Mouse (Mus musculus) heart, embryonic 13.5 days (tissue): Measurements from ENCODE around the gene Nppb. TPM values are rescaled to one million over a fixed set of nuclear protein-coding genes. Genes with fewer than 3 reads are reported as not detected.
A peak's percentile ranks its signal among the peaks of the same experiment; 100 is the strongest.

Experiments
- ATAC-seq: fragments of 200-750 bp; cut with Nextera tagmentation; 2 replicates; pipeline ENCODE4 v1.8.0; 2017; ENCODE audit warnings: moderate TSS enrichment; ENCODE audit not compliant: insufficient number of reproducible peaks, low FRiP score, low TSS enrichment; ENCODE audit errors: extremely low read depth
- H3K27ac ChIP-seq: fragments of 300-500 bp; sonication (generic); replicated peaks from 2 replicates; pipeline ENCODE4 v1.5.1; 2015; ENCODE audit warnings: moderate library complexity, mild to moderate bottlenecking, inconsistent platforms
- H3K27me3 ChIP-seq: fragments of 300-500 bp; sonication (generic); replicated peaks from 2 replicates; pipeline ENCODE4 v1.6.1; 2015; ENCODE audit warnings: mild to moderate bottlenecking, inconsistent platforms
- H3K36me3 ChIP-seq: fragments of 300-500 bp; sonication (generic); 2 replicates; pipeline ENCODE4 v1.6.1; 2015; ENCODE audit warnings: mild to moderate bottlenecking, inconsistent platforms
- H3K4me1 ChIP-seq: fragments of 300-500 bp; sonication (generic); 2 replicates; pipeline ENCODE4 v1.6.1; 2015; ENCODE audit warnings: inconsistent platforms
- H3K4me2 ChIP-seq: fragments of 300-500 bp; sonication (generic); 2 replicates; pipeline ENCODE4 v1.6.1; 2015; ENCODE audit warnings: inconsistent platforms, mild to moderate bottlenecking, moderate library complexity
- H3K4me3 ChIP-seq: fragments of 300-500 bp; sonication (generic); 2 replicates; pipeline ENCODE4 v1.5.1; 2015; ENCODE audit warnings: moderate library complexity, mild to moderate bottlenecking, inconsistent platforms
- H3K9ac ChIP-seq: fragments of 300-500 bp; sonication (generic); 2 replicates; pipeline ENCODE4 v1.6.1; 2015; ENCODE audit warnings: inconsistent platforms, mild to moderate bottlenecking, moderate library complexity
- H3K9me3 ChIP-seq: fragments of 300-500 bp; sonication (generic); 2 replicates; pipeline ENCODE4 v1.6.1; 2016; ENCODE audit warnings: inconsistent platforms
- WGBS: fragments of 180-500 bp; shearing (Covaris S2); methylation state at CpG from one replicate; pipeline ENCODE4 v1.1.7; 2015; ENCODE audit warnings: mixed read lengths; 5-methylcytosine and 5-hydroxymethylcytosine counted together
- polyA plus RNA-seq: library from polyadenylated mRNA; unstranded; fragments of >200 nt; fragmentation: Nextera tagmentation; extraction: Ambion mirVana; gene quantifications from 2 replicates; pipeline ENCODE4 v1.2.1, GENCODE M21; 2015

Nppb gene
- polyA plus RNA-seq = 187 and 230 TPM in 2 replicates

DNA sequence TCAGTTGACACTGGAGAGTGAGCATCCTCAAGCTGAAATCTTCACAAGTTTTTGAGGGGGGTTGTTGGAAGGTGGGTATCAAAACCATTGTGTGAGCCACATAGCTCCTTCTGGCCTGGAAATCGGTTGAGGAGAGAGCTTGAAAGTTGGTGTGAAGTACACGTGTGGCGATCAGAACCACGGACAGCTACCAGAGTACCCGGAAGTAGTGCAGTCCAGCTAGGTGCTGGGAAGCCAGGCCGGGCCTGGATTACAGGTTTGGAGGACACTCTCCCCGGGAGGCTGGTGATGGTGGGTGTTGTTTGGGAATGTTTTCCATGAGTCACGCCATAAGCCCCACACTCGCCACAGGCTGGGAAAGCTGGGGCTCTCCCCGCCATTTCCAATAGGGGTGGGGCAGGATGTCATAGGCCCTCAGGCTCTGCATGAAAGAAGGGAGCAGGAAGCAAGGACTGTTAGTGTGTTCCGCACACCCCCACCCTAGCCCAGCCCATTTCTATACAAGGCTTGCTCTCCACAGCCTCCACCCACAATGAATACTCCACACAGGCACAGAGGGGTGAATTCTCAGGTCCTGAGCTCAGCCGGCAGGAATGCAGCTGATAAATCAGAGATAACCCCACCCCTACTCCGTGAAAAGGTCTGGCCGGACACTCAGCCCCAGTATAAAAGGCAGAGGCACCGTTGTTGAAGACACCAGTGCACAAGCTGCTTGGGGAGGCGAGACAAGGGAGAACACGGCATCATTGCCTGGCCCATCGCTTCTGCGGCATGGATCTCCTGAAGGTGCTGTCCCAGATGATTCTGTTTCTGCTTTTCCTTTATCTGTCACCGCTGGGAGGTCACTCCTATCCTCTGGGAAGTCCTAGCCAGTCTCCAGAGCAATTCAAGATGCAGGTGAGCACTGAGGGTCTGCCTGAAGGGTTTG is at the start of gene Nppb:
Nppb (plus strand) TSS at position 584 of the 928 bp plus-strand sequence.
- H3K27ac ChIP-seq = peak within 1 kb of the TSS; percentile 86
- peak within 1 kb of the TSS; percentile 82 for H3K9ac ChIP-seq
- peaks cover 25% of the 10 kb centered on the region for H3K4me1 ChIP-seq
- H3K36me3 ChIP-seq = no peaks in the 10 kb centered on the region
- H3K27me3 ChIP-seq = peaks cover 27% of the 10 kb centered on the region
- 13% methylated on average over 20 of the region's 20 CpGs for WGBS
- no peaks in the 10 kb centered on the region for H3K9me3 ChIP-seq
- peak within 1 kb of the TSS; percentile 66 for H3K4me2 ChIP-seq
- peak; percentile 82 for ATAC-seq
- H3K4me3 ChIP-seq = peak within 1 kb of the TSS; percentile 54

DNA sequence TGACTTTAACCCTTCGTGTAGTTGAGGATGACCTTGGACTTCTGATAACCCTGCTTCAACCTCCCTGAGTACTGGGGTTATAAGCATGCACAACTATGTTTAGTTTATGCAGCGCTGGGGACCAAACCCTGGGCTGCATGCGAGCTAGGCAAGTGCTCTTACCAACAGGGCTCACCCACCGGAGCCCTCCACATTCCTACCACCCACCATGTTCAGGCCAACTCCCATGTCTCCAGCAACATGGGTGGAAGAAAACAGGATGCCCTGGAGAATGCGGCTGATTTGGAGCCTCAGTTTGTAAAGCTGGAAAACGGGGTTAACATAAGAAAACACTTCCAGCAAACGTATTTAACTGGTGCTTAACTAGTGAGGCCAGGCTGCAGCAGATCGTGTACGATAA is 49.7 kb upstream of the Nppb start:
- no peaks in the 10 kb centered on the region for H3K9me3 ChIP-seq
- ATAC-seq = no peak
- H3K36me3 ChIP-seq = peaks cover 9% of the 10 kb centered on the region
- H3K4me2 ChIP-seq = peak overlapping the region; percentile 85
- peak overlapping the region; percentile 77; the same call in 1 of the 2 replicates for H3K27ac ChIP-seq
- H3K4me3 ChIP-seq = peak overlapping the region; percentile 79
- WGBS = 17% methylated on average over 9 of the region's 9 CpGs
- H3K27me3 ChIP-seq = no peaks in the 10 kb centered on the region
- H3K9ac ChIP-seq = peak overlapping the region; percentile 90
- peaks cover 59% of the 10 kb centered on the region for H3K4me1 ChIP-seq

DNA sequence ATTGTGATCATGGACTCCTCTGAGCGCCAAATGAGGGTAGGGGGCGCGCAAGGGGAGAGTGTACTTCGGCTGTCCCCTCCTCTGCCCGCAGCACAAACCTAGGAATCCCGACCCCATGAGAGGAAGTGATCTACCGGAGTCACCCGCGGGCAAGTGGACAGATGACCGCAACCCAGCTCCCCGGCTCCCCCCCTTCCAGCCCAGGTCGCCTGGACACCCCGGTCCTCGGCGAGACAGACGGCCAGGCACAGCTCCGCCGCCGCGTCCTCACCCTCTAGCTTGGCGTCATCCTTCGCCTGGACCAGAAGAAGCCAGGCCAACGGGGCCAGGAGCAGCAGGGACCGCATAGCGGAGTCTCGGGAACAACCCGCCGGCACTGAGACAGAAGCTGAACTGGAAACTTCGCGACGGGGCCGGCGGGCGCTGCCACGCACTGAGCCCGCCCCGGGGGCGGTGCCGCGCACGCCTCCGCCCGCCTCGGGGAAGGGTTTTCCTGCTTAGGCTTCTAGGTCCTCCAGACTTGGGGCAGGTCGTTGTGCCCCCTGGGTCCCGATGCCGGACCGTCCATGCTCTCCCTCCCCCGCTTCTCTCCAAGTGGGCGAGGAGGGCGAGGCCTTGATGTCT is 49.1 kb upstream of the Nppb start, which contains the start of gene Plod1:
Plod1 (minus strand) TSS at position 437 of the 624 bp plus-strand sequence.
- Histone ChIP-seq H3K27ac (peak within 1 kb of the TSS; percentile 77), H3K4me3 (peak within 1 kb of the TSS; percentile 79), H3K9me3 (no peaks in the 10 kb centered on the region), H3K27me3 (no peaks in the 10 kb centered on the region), H3K9ac (peak within 1 kb of the TSS; percentile 90), H3K4me1 (peaks cover 61% of the 10 kb centered on the region), H3K4me2 (peak within 1 kb of the TSS; percentile 85), H3K36me3 (peaks cover 4% of the 10 kb centered on the region)
- ATAC-seq = peak; percentile 44; the same call in 1 of the 2 replicates
- WGBS = under 1% methylated on average over 50 of the region's 51 CpGs

DNA sequence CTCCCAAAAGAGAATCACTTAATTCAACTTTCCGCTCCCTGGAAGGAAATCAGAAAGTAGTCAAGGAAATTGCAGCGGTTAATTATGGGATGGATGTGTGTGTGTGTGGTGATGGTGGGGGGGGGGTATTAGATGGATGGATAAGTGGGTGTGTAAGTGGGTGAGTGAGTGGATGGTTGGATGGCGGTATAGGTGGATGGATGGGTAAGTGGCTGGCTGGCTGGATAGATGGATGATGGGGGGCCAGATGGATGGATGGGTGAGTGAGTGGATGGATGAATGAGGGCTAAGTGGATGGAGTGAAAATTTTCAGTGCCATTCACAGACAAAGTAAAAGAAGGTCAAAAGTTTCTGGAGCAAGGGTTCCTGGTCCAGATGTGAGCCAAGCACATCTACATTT is 48.6 kb upstream of the Nppb start:
- Histone ChIP-seq H3K9ac (peak overlapping the region; percentile 90), H3K4me1 (peaks cover 66% of the 10 kb centered on the region), H3K36me3 (no peaks in the 10 kb centered on the region), H3K4me3 (peak overlapping the region; percentile 79), H3K27ac (peak overlapping the region; percentile 77; the same call in 1 of the 2 replicates), H3K4me2 (peak overlapping the region; percentile 85), H3K27me3 (no peaks in the 10 kb centered on the region), H3K9me3 (no peaks in the 10 kb centered on the region)
- WGBS = 46% methylated on average over 3 of the region's 3 CpGs
- no peak for ATAC-seq

DNA sequence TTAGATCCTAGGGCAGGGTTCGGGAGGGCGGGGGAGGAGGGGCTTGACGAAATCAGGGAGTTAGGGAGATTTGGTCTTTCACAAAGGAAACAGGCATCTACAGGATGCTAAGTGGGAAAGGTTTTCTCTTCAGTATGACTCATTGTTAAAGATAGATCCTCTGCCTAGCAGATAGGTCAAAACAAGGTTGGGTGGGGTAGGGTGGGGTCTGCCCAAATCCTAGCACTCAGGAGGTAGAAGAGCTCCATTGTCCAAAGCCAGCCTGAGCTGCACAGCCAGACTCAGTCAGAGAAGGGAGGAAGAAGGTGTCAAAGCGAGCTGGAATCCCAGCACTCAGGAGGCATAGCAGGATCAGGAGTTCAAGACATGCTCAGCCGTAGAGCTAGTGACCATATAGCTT is 48.1 kb upstream of the Nppb start:
- Histone ChIP-seq H3K4me1 (peaks cover 71% of the 10 kb centered on the region), H3K4me2 (peak overlapping the region; percentile 85; the same call in 1 of the 2 replicates), H3K27ac (no peak overlapping the region; the same call in 1 of the 2 replicates), H3K4me3 (no peak overlapping the region), H3K27me3 (no peaks in the 10 kb centered on the region), H3K36me3 (no peaks in the 10 kb centered on the region), H3K9me3 (no peaks in the 10 kb centered on the region), H3K9ac (no peak overlapping the region)
- no peak for ATAC-seq
- WGBS = 41% methylated on average over 5 of the region's 5 CpGs

DNA sequence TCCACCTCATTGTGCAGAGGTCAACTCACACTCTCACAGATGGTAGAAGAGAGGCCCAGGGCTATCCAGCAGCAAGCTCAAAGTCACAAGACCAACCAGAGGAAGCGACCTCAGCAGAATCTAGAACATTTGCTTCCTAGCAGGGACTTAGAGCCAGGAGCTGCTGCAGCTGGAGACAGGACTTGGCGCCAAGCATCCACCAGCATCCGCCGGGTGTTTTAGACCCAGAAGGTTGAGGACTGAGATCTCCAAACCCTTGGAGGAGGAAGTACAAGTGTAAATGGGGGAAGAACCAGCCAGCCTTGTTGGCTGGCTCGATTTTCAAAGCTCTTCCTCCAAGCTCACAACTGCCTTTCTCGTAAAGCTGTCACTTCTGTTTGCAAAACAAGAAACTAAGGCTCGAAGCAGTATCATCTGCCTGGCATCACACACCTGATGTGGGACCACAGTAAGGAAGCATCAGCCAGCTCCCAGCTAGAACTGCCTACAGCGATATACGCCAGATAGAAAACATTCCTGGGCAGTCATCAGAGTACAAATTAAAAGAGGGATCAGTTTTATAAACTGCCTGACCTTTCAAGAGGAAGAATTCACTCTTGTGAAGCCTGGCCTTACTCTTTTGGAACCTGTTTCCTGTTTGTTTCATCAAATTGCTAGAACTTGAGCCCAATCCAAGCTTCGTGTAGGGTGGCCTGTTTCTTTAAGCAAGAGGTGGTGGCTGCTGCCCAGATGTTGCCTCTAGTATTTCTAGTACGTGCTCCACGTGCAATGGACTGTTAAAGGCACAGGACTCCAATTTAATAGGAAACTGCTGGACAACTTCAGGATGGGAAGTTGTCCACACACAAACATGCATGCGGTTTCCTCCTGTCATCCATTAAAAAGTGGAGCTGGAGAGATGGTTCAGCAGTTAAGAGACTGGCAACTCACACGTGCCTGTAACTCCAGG is 47.2 kb upstream of the Nppb start:
- ATAC-seq = no peak
- no peaks in the 10 kb centered on the region for H3K27me3 ChIP-seq
- peaks cover 75% of the 10 kb centered on the region for H3K4me1 ChIP-seq
- H3K4me3 ChIP-seq = no peak overlapping the region
- H3K9ac ChIP-seq = 0 out of 2 replicates have a peak overlapping the region, but pooled peaks have one; percentile 1
- peaks cover 9% of the 10 kb centered on the region for H3K36me3 ChIP-seq
- no peak overlapping the region for H3K4me2 ChIP-seq
- 57% methylated on average over 14 of the region's 14 CpGs for WGBS
- peak overlapping the region; percentile 21 for H3K27ac ChIP-seq
- H3K9me3 ChIP-seq = no peaks in the 10 kb centered on the region

DNA sequence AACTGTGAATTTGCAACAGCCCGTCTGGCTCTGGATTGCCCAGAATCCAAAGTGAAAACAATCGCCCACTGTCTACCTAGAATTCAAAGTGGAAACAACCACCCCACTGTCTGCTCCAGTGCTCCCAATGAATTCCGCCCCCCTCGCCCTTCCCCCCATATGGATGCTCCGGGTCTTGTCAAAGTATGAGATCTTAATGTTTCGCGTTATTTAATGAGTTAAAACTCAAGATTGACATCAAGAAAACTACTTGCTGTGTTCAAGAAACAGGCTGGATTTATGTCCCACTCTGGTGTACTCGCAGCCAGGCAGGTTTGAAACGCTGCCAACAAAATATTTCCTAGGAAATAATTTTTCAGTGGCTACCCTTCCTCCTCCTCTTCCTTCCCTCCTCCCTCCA is 45.5 kb upstream of the Nppb start:
- peak overlapping the region; percentile 99 for H3K4me2 ChIP-seq
- H3K27me3 ChIP-seq = no peaks in the 10 kb centered on the region
- peaks cover 26% of the 10 kb centered on the region for H3K36me3 ChIP-seq
- H3K27ac ChIP-seq = peak overlapping the region; percentile 84
- H3K9me3 ChIP-seq = no peaks in the 10 kb centered on the region
- WGBS = 52% methylated on average over 9 of the region's 9 CpGs
- 0 out of 2 replicates have a peak overlapping the region, but pooled peaks have one; percentile 28 for H3K9ac ChIP-seq
- H3K4me1 ChIP-seq = peaks cover 60% of the 10 kb centered on the region
- no peak for ATAC-seq
- H3K4me3 ChIP-seq = peak overlapping the region; percentile 82; the same call in 1 of the 2 replicates

DNA sequence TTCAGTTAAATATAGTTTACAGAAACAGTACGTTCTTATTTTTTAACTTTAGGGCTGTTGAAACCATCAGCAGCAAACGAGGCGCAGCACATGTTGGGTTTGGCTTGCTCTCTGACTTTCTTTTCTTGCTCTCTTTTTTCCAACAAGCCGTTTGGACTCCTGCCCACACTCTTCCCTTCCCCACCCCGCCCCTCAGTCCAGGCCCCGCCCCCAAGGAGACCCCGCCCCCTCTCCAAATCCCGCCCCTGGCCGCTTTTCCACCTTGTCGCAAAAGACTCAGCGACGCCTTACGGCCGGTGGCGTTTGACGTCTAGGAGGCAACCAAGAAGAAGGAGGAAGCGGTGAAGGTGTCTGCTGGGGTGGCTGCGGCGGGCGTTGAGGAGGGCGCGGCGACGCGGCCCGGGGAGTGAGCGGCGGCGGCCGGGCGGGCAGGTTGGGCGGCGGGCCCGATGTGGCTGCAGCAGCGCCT is 45.0 kb upstream of the Nppb start, which contains the start of gene 2510039O18Rik:
2510039O18Rik (plus strand) TSS at position 320 of the 469 bp plus-strand sequence.
- Histone ChIP-seq H3K27me3 (no peaks in the 10 kb centered on the region), H3K4me2 (peak within 1 kb of the TSS; percentile 99), H3K4me1 (peaks cover 56% of the 10 kb centered on the region), H3K4me3 (peak within 1 kb of the TSS; percentile 82), H3K9ac (peak within 1 kb of the TSS; percentile 93), H3K36me3 (peaks cover 31% of the 10 kb centered on the region), H3K9me3 (no peaks in the 10 kb centered on the region), H3K27ac (peak within 1 kb of the TSS; percentile 84)
- WGBS = under 1% methylated on average over 30 of the region's 35 CpGs
- peak; percentile 67; the same call in 1 of the 2 replicates for ATAC-seq

DNA sequence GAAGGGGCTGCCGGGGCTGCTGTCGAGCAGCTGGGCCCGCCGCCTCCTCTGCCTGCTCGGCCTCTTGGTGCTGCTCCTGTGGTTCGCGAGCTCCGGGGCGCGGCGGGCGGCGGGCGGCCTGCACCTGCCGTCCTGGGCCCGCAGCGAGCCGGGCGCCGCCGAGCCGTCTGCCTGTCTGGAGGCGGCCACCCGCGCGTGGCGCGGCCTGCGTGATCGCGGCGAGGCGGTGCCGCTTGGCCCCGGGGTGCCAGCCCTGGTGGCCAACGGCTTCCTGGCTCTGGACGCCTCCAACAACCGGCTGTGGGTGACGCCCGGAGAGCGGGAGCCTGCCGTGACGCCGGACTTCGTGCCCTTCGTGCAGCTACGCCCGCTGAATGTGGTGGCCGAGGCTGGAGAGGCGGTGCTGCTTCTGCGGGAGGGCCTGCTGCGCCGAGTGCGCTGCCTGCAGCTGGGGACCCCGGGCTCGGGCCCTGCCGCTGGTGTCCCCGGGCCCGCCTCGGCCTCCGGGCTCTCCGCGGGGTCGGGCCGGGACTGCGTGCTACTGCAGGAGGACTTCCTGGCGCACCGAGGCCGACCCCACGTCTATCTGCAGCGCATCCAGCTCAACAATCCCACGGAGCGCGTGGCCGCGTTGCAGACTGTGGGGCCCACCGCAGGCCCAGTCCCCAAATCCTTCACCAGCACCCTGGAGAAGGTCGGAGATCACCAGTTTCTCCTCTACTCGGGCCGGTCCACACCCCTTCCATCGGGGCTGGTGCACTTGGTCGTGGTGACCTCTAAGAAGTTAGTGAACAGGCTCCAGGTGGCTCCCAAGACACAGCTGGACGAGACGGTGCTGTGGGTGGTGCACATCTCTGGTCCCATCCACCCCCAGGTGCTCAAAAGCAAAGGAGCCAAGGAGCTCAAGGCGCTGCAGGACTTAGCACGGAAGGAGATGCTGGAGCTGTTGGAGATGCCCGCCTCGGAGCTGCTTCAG is 44.3 kb upstream of the Nppb start:
- H3K9ac ChIP-seq = peak overlapping the region; percentile 93
- H3K4me3 ChIP-seq = peak overlapping the region; percentile 82
- no peaks in the 10 kb centered on the region for H3K9me3 ChIP-seq
- 6% methylated on average over 88 of the region's 88 CpGs for WGBS
- H3K27me3 ChIP-seq = no peaks in the 10 kb centered on the region
- peak overlapping the region; percentile 64 for H3K27ac ChIP-seq
- H3K4me2 ChIP-seq = peak overlapping the region; percentile 99
- H3K36me3 ChIP-seq = peaks cover 38% of the 10 kb centered on the region
- peak; percentile 51; the same call in 1 of the 2 replicates for ATAC-seq
- H3K4me1 ChIP-seq = peaks cover 51% of the 10 kb centered on the region
